8 mouse cellular contexts compared by ENCODE assay signal in the genomic region with DNA sequence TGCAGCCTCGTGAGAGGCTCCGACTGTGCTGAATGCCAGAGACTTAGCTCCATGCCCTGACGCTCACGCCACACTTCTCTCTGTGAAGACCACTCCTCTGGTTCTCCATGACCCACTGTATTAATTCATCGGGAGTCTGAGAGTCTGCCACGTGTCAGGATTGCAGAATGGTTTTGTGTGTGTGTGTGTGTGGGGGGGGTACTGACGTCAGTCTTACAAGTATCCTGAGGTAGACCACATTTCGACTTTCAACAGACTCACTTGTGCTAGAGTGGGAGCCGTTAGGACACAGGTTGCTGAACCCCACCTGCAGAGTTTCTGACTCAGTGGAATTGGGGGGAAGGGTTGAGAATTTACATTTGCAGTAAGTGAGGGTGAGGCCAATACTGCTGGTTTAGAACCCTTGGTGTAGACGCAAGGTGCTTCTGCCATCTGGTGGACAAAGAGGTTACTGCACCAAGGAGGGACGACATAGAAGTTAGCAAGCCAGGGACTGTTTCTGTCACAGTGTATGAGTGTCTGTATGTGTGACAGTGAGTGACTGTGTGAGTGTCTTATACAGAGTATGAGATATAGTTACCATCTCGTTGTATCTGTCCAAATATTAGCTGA. TPM values are rescaled to one million over a fixed set of nuclear protein-coding genes. Genes with fewer than 3 reads are reported as not detected.
DNase-seq lines count a peak whose midpoint lies in the region; ATAC-seq and TF ChIP-seq lines count a peak whose summit lies in the region.

No protein-coding gene starts in this region.

- H3K9me3 ChIP-seq in limb, embryonic 10.5 days (replicated peaks), result no peaks in the 10 kb centered on the region
- no peaks in the 10 kb centered on the region for H3K9me3 ChIP-seq in midbrain, embryonic 15.5 days

- no peak overlapping the region for H3K4me3 ChIP-seq in cortical plate, adult 2 months (ENCODE audit: insufficient read depth, low read length)
- no peak overlapping the region for H3K4me3 ChIP-seq in limb, embryonic 10.5 days
- H3K4me3 ChIP-seq in midbrain, embryonic 15.5 days, result no peak overlapping the region

- ATAC-seq in midbrain, embryonic 15.5 days (replicated peaks), result peak; percentile 59

- H3K36me3 ChIP-seq in limb, embryonic 10.5 days, result no peaks in the 10 kb centered on the region
- H3K36me3 ChIP-seq in midbrain, embryonic 15.5 days (replicated peaks), result no peaks in the 10 kb centered on the region

- no peak overlapping the region for H3K27ac ChIP-seq in cortical plate, adult 2 months (ENCODE audit: insufficient read depth, low read length)
- no peak overlapping the region for H3K27ac ChIP-seq in limb, embryonic 10.5 days
- no peak overlapping the region for H3K27ac ChIP-seq in midbrain, embryonic 15.5 days

- DNase-seq in urinary bladder, adult 18-20 months (ENCODE audit: low spot score in 2 of 2), result peak; percentile 31 to 60
- no peak for DNase-seq in urinary bladder, postnatal 10 days (ENCODE audit: low spot score)
- peak; percentile 77 for DNase-seq in gastrocnemius, postnatal 10 days
- peak; percentile 85 for DNase-seq in kidney, adult 18-20 months
- peak; percentile 86 for DNase-seq in limb, embryonic 10.5 days (ENCODE audit: low spot score)
- DNase-seq in spleen, postnatal 36 days (ENCODE audit: low spot score in 2 of 2), result peak; percentile 47 to 56

- H3K4me2 ChIP-seq in midbrain, embryonic 15.5 days, result no peak overlapping the region

- WGBS in limb, embryonic 10.5 days, result 46% methylated on average over 12 of the region's 12 CpGs
- 42% methylated on average over 12 of the region's 12 CpGs for WGBS in midbrain, embryonic 15.5 days

- H3K9ac ChIP-seq in midbrain, embryonic 15.5 days, result no peak overlapping the region

- no peak for TF ChIP-seq POLR2A in cortical plate, adult 2 months (IDR thresholded peaks at IDR 0.05; ENCODE audit: extremely low read depth, insufficient read depth, low read length)

- H3K4me1 ChIP-seq in cortical plate, adult 2 months (ENCODE audit: control insufficient read depth, insufficient read depth, low read length), result no peaks in the 10 kb centered on the region
- peaks cover 9% of the 10 kb centered on the region for H3K4me1 ChIP-seq in limb, embryonic 10.5 days
- H3K4me1 ChIP-seq in midbrain, embryonic 15.5 days, result 0 out of 2 replicates have a peak, but pooled peaks cover 5% of the 10 kb centered on the region

- peak; percentile 96 for TF ChIP-seq CTCF in cortical plate, adult 2 months (IDR thresholded peaks at IDR 0.05; ENCODE audit: extremely low read depth, insufficient read depth, low read length)

- H3K27me3 ChIP-seq in limb, embryonic 10.5 days (ENCODE audit: low read depth, poor library complexity, severe bottlenecking), result peaks cover 17% of the 10 kb centered on the region; the same call in 1 of the 2 replicates
- no peaks in the 10 kb centered on the region for H3K27me3 ChIP-seq in midbrain, embryonic 15.5 days (replicated peaks)

RNA-seq across cellular contexts. Expression of gene Lrguk, which starts 11.5 kb away (rescaled TPM):
- 1.2 and 1.3 TPM in 2 replicates for polyA plus RNA-seq in cortical plate, adult 2 months (2012; rRNA removed)
- total RNA-seq in gastrocnemius, postnatal 10 days (2021), result under 1 TPM; 0.14 to 0.16 TPM
- polyA plus RNA-seq in limb, embryonic 10.5 days (2016; fragmentation: Nextera tagmentation; extraction: Ambion mirVana), result 0.81 and 1.3 TPM in 2 replicates
- 0.54 and 0.96 TPM in 2 replicates for polyA plus RNA-seq in midbrain, embryonic 15.5 days (2015; fragmentation: Nextera tagmentation; extraction: Ambion mirVana)
